Mouse (Mus musculus) limb, embryonic 13.5 days (tissue): ENCODE measurements around the gene Eif3l. TPM values are rescaled to one million over a fixed set of nuclear protein-coding genes. Genes with fewer than 3 reads are reported as not detected.

Experiments used
- ATAC-seq: fragments of 200-750 bp; cut with Nextera tagmentation; 2 replicates; pipeline ENCODE4 v1.8.0; 2017; ENCODE audit warnings: low read depth, moderate number of reproducible peaks, moderate TSS enrichment; ENCODE audit not compliant: low FRiP score
- H3K27ac ChIP-seq: fragments of 300-500 bp; sonication (generic); 2 replicates; pipeline ENCODE4 v1.5.1; 2015; ENCODE audit warnings: inconsistent platforms, mild to moderate bottlenecking, moderate library complexity
- H3K27me3 ChIP-seq: fragments of 300-500 bp; sonication (generic); 2 replicates; pipeline ENCODE4 v1.6.1; 2015; ENCODE audit warnings: mild to moderate bottlenecking, inconsistent platforms
- H3K36me3 ChIP-seq: fragments of 300-500 bp; sonication (generic); 2 replicates; pipeline ENCODE4 v1.6.1; 2015; ENCODE audit warnings: inconsistent platforms, mild to moderate bottlenecking, moderate library complexity
- H3K4me1 ChIP-seq: fragments of 300-500 bp; sonication (generic); 2 replicates; pipeline ENCODE4 v1.6.1; 2015; ENCODE audit warnings: inconsistent platforms
- H3K4me2 ChIP-seq: fragments of 300-500 bp; sonication (generic); replicated peaks from 2 replicates; pipeline ENCODE4 v1.6.1; 2015; ENCODE audit warnings: inconsistent platforms, mild to moderate bottlenecking, moderate library complexity
- H3K4me3 ChIP-seq: fragments of 300-500 bp; sonication (generic); 2 replicates; pipeline ENCODE4 v1.5.1; 2015; ENCODE audit warnings: moderate library complexity, mild to moderate bottlenecking, inconsistent platforms
- H3K9ac ChIP-seq: fragments of 300-500 bp; sonication (generic); 2 replicates; pipeline ENCODE4 v1.6.1; 2015; ENCODE audit warnings: mild to moderate bottlenecking, inconsistent platforms
- H3K9me3 ChIP-seq: fragments of 300-500 bp; sonication (generic); 2 replicates; pipeline ENCODE4 v1.6.1; 2016; ENCODE audit warnings: inconsistent platforms
- WGBS: fragments of 180-500 bp; shearing (Covaris S2); methylation state at CpG from one replicate; pipeline ENCODE4 v1.1.7; 2015; 5-methylcytosine and 5-hydroxymethylcytosine counted together
- polyA plus RNA-seq: library from polyadenylated mRNA; unstranded; fragments of >200 nt; fragmentation: Nextera tagmentation; extraction: Ambion mirVana; gene quantifications from 2 replicates; pipeline ENCODE4 v1.2.1, GENCODE M21; 2015

Gene Eif3l
- polyA plus RNA-seq, 1 experiment from 2014 or later = 229 TPM

- Histone ChIP-seq H3K9me3 (no peaks in the 10 kb centered on the region), H3K4me3 (no peak overlapping the region), H3K36me3 (peaks cover 32% of the 10 kb centered on the region), H3K27ac (peak overlapping the region; percentile 53), H3K27me3 (no peaks in the 10 kb centered on the region), H3K4me1 (peaks cover 44% of the 10 kb centered on the region), H3K4me2 (no peak overlapping the region), H3K9ac (no peak overlapping the region)
- 50% methylated on average over 5 of the region's 5 CpGs for WGBS
- ATAC-seq = no peak
These were observed 23.2 kb downstream of the Eif3l start for GRCm38 (mm10) chr15:79098220-79098619.

DNA sequence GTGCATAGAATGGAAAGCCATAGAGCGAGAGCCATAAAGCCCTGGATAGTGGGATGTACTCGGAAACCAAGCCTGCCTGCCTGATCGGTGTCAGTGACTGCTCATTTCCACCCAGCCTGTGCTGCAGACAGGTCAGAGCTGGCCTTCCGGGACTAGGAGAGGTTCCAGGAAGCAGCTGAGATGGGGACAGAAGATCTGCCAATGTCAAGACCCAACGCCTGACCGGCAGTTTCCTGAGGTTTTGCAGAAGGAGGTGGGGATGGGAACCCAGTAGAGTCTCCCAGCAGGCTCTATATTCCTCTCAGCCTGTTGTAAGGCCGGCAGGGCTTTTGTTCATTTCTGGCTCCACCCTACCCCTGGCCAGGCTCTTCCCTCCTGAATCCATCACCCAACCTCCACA is 23.9 kb downstream of the Eif3l start:
- no peak overlapping the region for H3K4me2 ChIP-seq
- H3K4me3 ChIP-seq = no peak overlapping the region
- ATAC-seq = no peak
- H3K27ac ChIP-seq = peak overlapping the region; percentile 39; the same call in 1 of the 2 replicates
- H3K36me3 ChIP-seq = peaks cover 25% of the 10 kb centered on the region
- H3K9ac ChIP-seq = 0 out of 2 replicates have a peak overlapping the region, but pooled peaks have one; percentile 3
- peaks cover 44% of the 10 kb centered on the region for H3K4me1 ChIP-seq
- no peaks in the 10 kb centered on the region for H3K9me3 ChIP-seq
- 65% methylated on average over 7 of the region's 7 CpGs for WGBS
- H3K27me3 ChIP-seq = no peaks in the 10 kb centered on the region

- H3K9ac ChIP-seq = no peak overlapping the region
- H3K9me3 ChIP-seq = no peaks in the 10 kb centered on the region
- ATAC-seq = no peak
- H3K27me3 ChIP-seq = no peaks in the 10 kb centered on the region
- 69% methylated on average over 4 of the region's 4 CpGs for WGBS
- H3K4me2 ChIP-seq = no peak overlapping the region
- peak overlapping the region; percentile 39; the same call in 1 of the 2 replicates for H3K27ac ChIP-seq
- peaks cover 44% of the 10 kb centered on the region for H3K4me1 ChIP-seq
- H3K4me3 ChIP-seq = no peak overlapping the region
- peaks cover 19% of the 10 kb centered on the region for H3K36me3 ChIP-seq
These were observed 24.5 kb downstream of the Eif3l start for GRCm38 (mm10) chr15:79099456-79099855.

DNA sequence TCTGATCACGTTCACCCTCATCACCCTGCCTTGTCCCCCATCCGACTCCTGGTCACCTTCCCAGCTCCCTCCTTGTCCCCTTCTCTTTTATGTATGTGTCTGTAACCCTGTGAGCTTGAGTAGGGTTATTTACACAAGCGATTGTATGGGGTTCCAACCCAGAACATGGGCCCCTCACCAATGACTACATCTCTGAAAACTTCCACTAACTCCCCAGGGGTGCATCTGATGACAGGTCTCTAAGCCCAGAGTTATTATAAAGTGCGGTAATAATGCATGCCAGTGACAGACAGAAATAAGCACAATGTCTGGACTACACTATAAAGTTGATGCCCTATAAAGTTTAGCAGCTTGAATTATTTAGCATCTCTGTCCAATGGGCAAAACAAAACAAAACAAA is 25.4 kb downstream of the Eif3l start:
- no peak overlapping the region for H3K9ac ChIP-seq
- WGBS = 63% methylated on average over 4 of the region's 4 CpGs

GRCm38 (mm10) chr15:79101531-79101930 is 26.6 kb downstream of the Eif3l start:
- Histone ChIP-seq H3K4me3 (no peak overlapping the region), H3K27me3 (no peaks in the 10 kb centered on the region), H3K27ac (peak overlapping the region; percentile 55), H3K9me3 (no peaks in the 10 kb centered on the region), H3K9ac (0 out of 2 replicates have a peak overlapping the region, but pooled peaks have one; percentile 43), H3K36me3 (no peaks in the 10 kb centered on the region; the same call in 1 of the 2 replicates), H3K4me2 (no peak overlapping the region), H3K4me1 (peaks cover 44% of the 10 kb centered on the region)
- ATAC-seq = no peak

More for the DNA sequence above, 25.4 kb downstream of the Eif3l start:
- Histone ChIP-seq H3K27me3 (no peaks in the 10 kb centered on the region), H3K27ac (no peak overlapping the region), H3K4me3 (no peak overlapping the region), H3K4me1 (peaks cover 44% of the 10 kb centered on the region), H3K36me3 (peaks cover 11% of the 10 kb centered on the region), H3K4me2 (no peak overlapping the region), H3K9me3 (no peaks in the 10 kb centered on the region)
- ATAC-seq = no peak

DNA sequence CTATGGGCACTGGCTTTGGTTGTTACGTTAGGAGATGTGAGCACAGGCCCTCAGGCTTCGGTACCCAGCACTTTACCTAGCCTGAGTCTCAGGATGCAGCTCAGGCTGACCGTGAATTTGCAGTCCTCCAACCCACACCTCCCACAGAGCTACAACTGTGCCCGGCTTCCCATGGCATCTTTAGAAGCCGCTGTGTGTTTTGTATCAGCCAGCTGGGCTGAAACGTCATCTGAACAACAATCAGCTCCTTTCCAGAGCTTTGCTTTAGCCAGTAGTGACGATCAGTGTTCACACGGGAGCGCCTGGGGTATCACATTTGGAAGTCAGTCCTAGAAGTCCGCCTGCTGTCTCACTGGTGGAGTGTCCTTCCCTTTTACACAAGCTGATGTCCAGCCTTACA is 28.3 kb downstream of the Eif3l start:
- H3K9me3 ChIP-seq = no peaks in the 10 kb centered on the region
- no peak overlapping the region for H3K4me2 ChIP-seq
- 74% methylated on average over 10 of the region's 10 CpGs for WGBS
- H3K4me3 ChIP-seq = no peak overlapping the region
- no peak overlapping the region for H3K9ac ChIP-seq
- H3K27me3 ChIP-seq = no peaks in the 10 kb centered on the region
- H3K27ac ChIP-seq = no peak overlapping the region
- peaks cover 38% of the 10 kb centered on the region for H3K4me1 ChIP-seq
- H3K36me3 ChIP-seq = no peaks in the 10 kb centered on the region
- ATAC-seq = no peak

GRCm38 (mm10) chr15:79105804-79106203 is 30.8 kb downstream of the Eif3l start:
- H3K36me3 ChIP-seq = no peaks in the 10 kb centered on the region
- H3K27me3 ChIP-seq = no peaks in the 10 kb centered on the region
- H3K9ac ChIP-seq = no peak overlapping the region
- no peak overlapping the region for H3K27ac ChIP-seq
- no peaks in the 10 kb centered on the region for H3K9me3 ChIP-seq
- H3K4me1 ChIP-seq = peaks cover 33% of the 10 kb centered on the region
- WGBS = 61% methylated on average over 2 of the region's 2 CpGs
- no peak overlapping the region for H3K4me2 ChIP-seq
- no peak for ATAC-seq
- no peak overlapping the region for H3K4me3 ChIP-seq

- Histone ChIP-seq H3K4me3 (peak overlapping the region; percentile 95), H3K27me3 (no peaks in the 10 kb centered on the region), H3K9ac (peak overlapping the region; percentile 91), H3K27ac (peak overlapping the region; percentile 87), H3K9me3 (no peaks in the 10 kb centered on the region), H3K36me3 (peaks cover 4% of the 10 kb centered on the region), H3K4me2 (peak overlapping the region; percentile 97), H3K4me1 (peaks cover 36% of the 10 kb centered on the region)
- ATAC-seq = no peak
- WGBS = 16% methylated on average over 7 of the region's 7 CpGs
These were observed 33.0 kb downstream of the Eif3l start for GRCm38 (mm10) chr15:79107966-79108365.

DNA sequence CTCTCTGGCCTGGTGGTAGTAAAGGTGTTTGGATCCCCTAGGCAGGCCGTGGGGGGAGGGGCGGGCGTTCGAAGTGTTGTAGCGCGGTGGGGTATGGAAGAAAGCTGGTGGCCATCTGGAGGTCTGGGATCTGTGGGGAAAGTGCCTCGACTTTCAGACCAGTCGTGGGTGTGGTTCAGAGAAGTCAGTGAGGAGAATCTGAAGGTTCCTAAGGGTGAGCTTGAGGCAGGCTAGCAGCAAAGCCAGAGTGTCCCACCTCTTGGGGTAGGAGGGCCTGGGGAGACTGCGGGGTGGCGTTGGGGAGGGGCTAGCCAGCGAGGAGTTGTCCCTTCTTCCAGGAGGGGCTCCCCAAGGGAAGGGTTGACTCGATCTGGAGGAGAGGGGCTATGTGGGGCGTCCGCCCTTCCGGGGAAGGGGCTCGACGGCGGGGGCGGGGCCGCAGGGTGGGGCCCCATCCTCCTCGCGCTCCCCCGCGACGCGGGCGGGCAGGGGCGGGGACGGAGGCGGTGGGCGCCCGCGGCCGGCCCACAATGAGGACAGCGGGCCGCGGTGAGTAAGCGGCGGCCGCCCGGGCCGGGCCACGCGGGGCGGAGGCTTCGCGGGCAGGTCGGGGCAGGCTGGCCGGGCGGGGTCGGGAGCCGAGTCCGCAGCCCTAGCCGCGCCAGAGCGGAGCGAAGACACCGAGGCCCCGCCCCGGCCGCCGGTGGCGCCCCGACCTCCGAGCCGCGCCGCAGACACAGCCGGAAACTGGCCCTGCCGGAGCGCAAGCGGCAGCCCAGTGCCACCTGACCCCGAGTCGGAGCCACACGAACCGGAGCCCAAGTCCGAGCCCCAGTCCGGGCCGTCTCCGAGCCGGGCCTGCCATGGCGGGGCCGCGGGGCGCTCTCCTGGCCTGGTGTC is 33.7 kb downstream of the Eif3l start, which contains the start of gene Micall1:
Gene Micall1 (plus strand): TSS at position 478 of the 900 bp plus-strand sequence.
- under 1% methylated on average over 76 of the region's 85 CpGs for WGBS
- peak within 1 kb of the TSS; percentile 91 for H3K9ac ChIP-seq
- H3K27me3 ChIP-seq = no peaks in the 10 kb centered on the region
- peak; percentile 84 for ATAC-seq
- H3K4me3 ChIP-seq = peak within 1 kb of the TSS; percentile 95
- H3K4me1 ChIP-seq = peaks cover 36% of the 10 kb centered on the region
- no peaks in the 10 kb centered on the region for H3K9me3 ChIP-seq
- H3K4me2 ChIP-seq = peak within 1 kb of the TSS; percentile 97
- peaks cover 7% of the 10 kb centered on the region for H3K36me3 ChIP-seq
- peak within 1 kb of the TSS; percentile 87 for H3K27ac ChIP-seq

GRCm38 (mm10) chr15:79109321-79109934 is 34.4 kb downstream of the Eif3l start:
- Histone ChIP-seq H3K4me2 (peak overlapping the region; percentile 97), H3K9ac (peak overlapping the region; percentile 91), H3K27ac (peak overlapping the region; percentile 87), H3K27me3 (no peaks in the 10 kb centered on the region), H3K4me3 (peak overlapping the region; percentile 95), H3K36me3 (peaks cover 14% of the 10 kb centered on the region), H3K9me3 (no peaks in the 10 kb centered on the region), H3K4me1 (peaks cover 36% of the 10 kb centered on the region)
- WGBS = under 1% methylated on average over 45 of the region's 46 CpGs
- peak; percentile 48 for ATAC-seq

DNA sequence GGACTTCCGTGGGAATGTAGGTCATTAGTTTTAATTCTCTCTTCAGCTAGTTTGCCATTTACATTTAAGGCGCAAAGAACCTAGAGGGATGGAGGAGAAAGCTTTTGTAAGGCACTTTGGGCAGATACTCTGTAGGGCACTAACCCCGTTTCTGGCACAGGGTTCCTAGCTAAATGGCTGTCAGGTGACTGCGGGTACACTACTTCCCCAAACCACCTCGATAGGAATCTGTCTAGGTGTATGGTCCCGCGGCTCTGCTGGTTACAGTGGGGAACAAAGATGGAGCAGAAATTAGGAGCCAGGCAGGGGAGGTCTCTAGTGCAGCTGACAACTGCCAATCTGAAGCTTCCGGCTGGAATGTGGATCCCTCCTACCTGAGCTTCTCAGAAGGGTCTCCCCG is 35.1 kb downstream of the Eif3l start:
- Histone ChIP-seq H3K4me3 (peak overlapping the region; percentile 95), H3K4me2 (peak overlapping the region; percentile 97), H3K4me1 (peaks cover 36% of the 10 kb centered on the region), H3K9me3 (no peaks in the 10 kb centered on the region), H3K9ac (peak overlapping the region; percentile 91), H3K27ac (no peak overlapping the region), H3K36me3 (peaks cover 20% of the 10 kb centered on the region), H3K27me3 (no peaks in the 10 kb centered on the region)
- ATAC-seq = no peak
- 18% methylated on average over 9 of the region's 9 CpGs for WGBS

- WGBS = 44% methylated on average over 2 of the region's 2 CpGs
- no peak overlapping the region for H3K27ac ChIP-seq
- peaks cover 36% of the 10 kb centered on the region for H3K4me1 ChIP-seq
- H3K36me3 ChIP-seq = peaks cover 25% of the 10 kb centered on the region
- H3K4me3 ChIP-seq = peak overlapping the region; percentile 95
- no peaks in the 10 kb centered on the region for H3K9me3 ChIP-seq
- ATAC-seq = no peak
- no peaks in the 10 kb centered on the region for H3K27me3 ChIP-seq
- peak overlapping the region; percentile 91; the same call in 1 of the 2 replicates for H3K9ac ChIP-seq
- peak overlapping the region; percentile 97 for H3K4me2 ChIP-seq
These were observed 35.5 kb downstream of the Eif3l start for GRCm38 (mm10) chr15:79110528-79110927.
